Mouse (Mus musculus) frontal cortex, adult (tissue): Measurements from ENCODE around the gene BC030499.

ENCODE experiments used
- ATAC-seq: cut with Nextera tagmentation; 2 replicates; pipeline ENCODE4 v1.9.2; 2017; ENCODE audit warnings: mild to moderate bottlenecking, moderate library complexity, mixed read lengths; ENCODE audit not compliant: low TSS enrichment

BC030499 gene

GRCm38 (mm10) chr11:78305272-78305671, 14.6 kb downstream of the BC030499 start:
- ATAC-seq: no peak

GRCm38 (mm10) chr11:78310861-78311511, 20.3 kb downstream of the BC030499 start:
- no peak for ATAC-seq

GRCm38 (mm10) chr11:78313662-78314061, 23.0 kb downstream of the BC030499 start:
- ATAC-seq: no peak

- ATAC-seq: no peak
Measured at GRCm38 (mm10) chr11:78318411-78318810, 27.8 kb downstream of the BC030499 start.

GRCm38 (mm10) chr11:78322076-78322831, 31.6 kb downstream of the BC030499 start:
- ATAC-seq: 0 out of 2 replicates have a peak, but pooled peaks have one; percentile 17

GRCm38 (mm10) chr11:78322860-78323259, 32.2 kb downstream of the BC030499 start, which contains the start of gene Aldoc:
Aldoc (plus strand) TSS chr11:78322968.
- ATAC-seq: peak; percentile 83

- ATAC-seq: no peak
Measured at GRCm38 (mm10) chr11:78324000-78324785, 33.6 kb downstream of the BC030499 start.

- no peak for ATAC-seq
Measured at GRCm38 (mm10) chr11:78324965-78325364, 34.3 kb downstream of the BC030499 start.

GRCm38 (mm10) chr11:78327215-78327614, 36.6 kb downstream of the BC030499 start:
- no peak for ATAC-seq

- peak; percentile 95 for ATAC-seq
Measured at GRCm38 (mm10) chr11:78327634-78328511, 37.2 kb downstream of the BC030499 start, which contains the start of gene Pigs. Pigs (plus strand) TSS chr11:78328415.

- peak; percentile 44 for ATAC-seq
Measured at GRCm38 (mm10) chr11:78328512-78329056, 37.9 kb downstream of the BC030499 start.

- ATAC-seq: no peak
Measured at GRCm38 (mm10) chr11:78332676-78333075, 42.0 kb downstream of the BC030499 start.

GRCm38 (mm10) chr11:78333992-78334391, 43.4 kb downstream of the BC030499 start:
- ATAC-seq: no peak

- no peak for ATAC-seq
Measured at GRCm38 (mm10) chr11:78337040-78337439, 46.4 kb downstream of the BC030499 start.

- ATAC-seq: no peak
Measured at GRCm38 (mm10) chr11:78341702-78342101, 51.1 kb downstream of the BC030499 start.

GRCm38 (mm10) chr11:78343381-78344327, 53.0 kb downstream of the BC030499 start, which contains the start of gene Unc119:
Unc119 (plus strand) TSS chr11:78343482.
- ATAC-seq: peak; percentile 61

- ATAC-seq: no peak
Measured at GRCm38 (mm10) chr11:78344328-78344889, 53.8 kb downstream of the BC030499 start.

- ATAC-seq: no peak
Measured at GRCm38 (mm10) chr11:78344890-78345715, 54.5 kb downstream of the BC030499 start.
